In the genomic region with DNA sequence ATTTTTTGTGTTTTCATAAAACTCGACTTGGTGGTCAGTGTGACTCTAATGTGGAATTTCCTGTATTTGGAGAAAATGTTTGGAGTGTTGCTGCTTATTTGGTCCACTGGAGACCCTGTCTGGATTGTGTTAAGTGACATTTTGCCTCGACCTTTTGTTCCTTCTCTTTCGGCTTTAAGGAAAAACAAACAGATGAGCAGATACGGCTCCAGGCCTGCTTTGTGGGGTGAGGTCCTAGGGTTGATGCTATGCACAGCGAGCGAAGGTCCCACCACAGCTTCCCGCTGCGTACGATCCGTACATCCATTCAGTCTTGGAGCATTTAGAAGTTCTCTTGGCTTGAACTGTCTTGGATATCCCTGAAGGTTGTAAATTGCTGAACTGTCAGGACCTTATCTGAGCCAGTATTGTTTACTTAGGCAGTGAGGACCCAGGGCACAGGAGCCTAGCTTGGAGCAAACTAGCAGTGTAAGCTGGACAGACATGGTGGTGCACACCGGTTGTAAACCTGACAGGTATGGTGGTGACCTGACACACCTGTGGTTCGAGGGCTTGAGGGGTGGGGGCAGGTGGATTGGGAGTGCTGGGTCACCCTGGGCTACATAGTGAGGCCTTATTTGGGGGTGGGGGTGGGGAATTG, we compare ENCODE assay signal across 7 mouse cellular contexts.
DNase-seq lines count a peak whose midpoint lies in the region; ATAC-seq lines count a peak whose summit lies in the region.

No protein-coding gene starts in this region.

- no peak for DNase-seq in kidney, postnatal 4 days
- DNase-seq in embryonic facial prominence, embryonic 10.5 days (ENCODE audit: low spot score), result peak; percentile 35
- no peak for DNase-seq in embryonic facial prominence, embryonic 14.5 days (ENCODE audit: low spot score)
- DNase-seq in liver, embryonic 13.5 days, result no peak
- DNase-seq in urinary bladder, postnatal 14 days (ENCODE audit: low spot score), result no peak
- DNase-seq in urinary bladder, postnatal 36 days (ENCODE audit: low spot score in 2 of 2), result no peak

- peaks cover 51% of the 10 kb centered on the region for H3K4me1 ChIP-seq in kidney, embryonic 15.5 days
- H3K4me1 ChIP-seq in embryonic facial prominence, embryonic 10.5 days, result peaks cover 64% of the 10 kb centered on the region
- peaks cover 37% of the 10 kb centered on the region for H3K4me1 ChIP-seq in embryonic facial prominence, embryonic 14.5 days (ENCODE audit: control insufficient read depth, insufficient read depth, low read length)
- peaks cover 37% of the 10 kb centered on the region for H3K4me1 ChIP-seq in liver, embryonic 13.5 days (replicated peaks)

- no peaks in the 10 kb centered on the region for H3K9me3 ChIP-seq in kidney, embryonic 15.5 days (replicated peaks)
- no peaks in the 10 kb centered on the region for H3K9me3 ChIP-seq in embryonic facial prominence, embryonic 10.5 days
- H3K9me3 ChIP-seq in embryonic facial prominence, embryonic 14.5 days (ENCODE audit: control insufficient read depth, low read length), result no peaks in the 10 kb centered on the region
- no peaks in the 10 kb centered on the region; the same call in 1 of the 2 replicates for H3K9me3 ChIP-seq in liver, embryonic 13.5 days (replicated peaks)

- 25% methylated on average over 12 of the region's 12 CpGs for WGBS in kidney, embryonic 15.5 days
- WGBS in embryonic facial prominence, embryonic 10.5 days, result 39% methylated on average over 12 of the region's 12 CpGs
- WGBS in embryonic facial prominence, embryonic 14.5 days, result 37% methylated on average over 12 of the region's 12 CpGs
- WGBS in liver, embryonic 13.5 days (ENCODE audit: insufficient replicate concordance), result 59% methylated on average over 12 of the region's 12 CpGs

- no peak overlapping the region for H3K9ac ChIP-seq in kidney, embryonic 15.5 days
- H3K9ac ChIP-seq in embryonic facial prominence, embryonic 14.5 days (ENCODE audit: low read depth, low read length), result no peak overlapping the region
- no peak overlapping the region for H3K9ac ChIP-seq in liver, embryonic 13.5 days

- ATAC-seq in kidney, embryonic 15.5 days (replicated peaks; ENCODE audit: low FRiP score), result peak; percentile 52
- no peak for ATAC-seq in embryonic facial prominence, embryonic 14.5 days (ENCODE audit: low read depth)
- peak; percentile 54 for ATAC-seq in liver, embryonic 13.5 days (ENCODE audit: low read depth)

- H3K27me3 ChIP-seq in kidney, embryonic 15.5 days, result no peaks in the 10 kb centered on the region
- H3K27me3 ChIP-seq in embryonic facial prominence, embryonic 10.5 days (replicated peaks; ENCODE audit: low read depth, poor library complexity, severe bottlenecking), result no peaks in the 10 kb centered on the region
- no peaks in the 10 kb centered on the region for H3K27me3 ChIP-seq in embryonic facial prominence, embryonic 14.5 days (replicated peaks; ENCODE audit: control insufficient read depth, insufficient read depth, low read length)
- H3K27me3 ChIP-seq in liver, embryonic 13.5 days, result no peaks in the 10 kb centered on the region

- no peaks in the 10 kb centered on the region for H3K36me3 ChIP-seq in kidney, embryonic 15.5 days
- 0 out of 2 replicates have a peak, but pooled peaks cover 7% of the 10 kb centered on the region for H3K36me3 ChIP-seq in embryonic facial prominence, embryonic 10.5 days (replicated peaks)
- H3K36me3 ChIP-seq in embryonic facial prominence, embryonic 14.5 days (ENCODE audit: control insufficient read depth, insufficient read depth, low read length), result no peaks in the 10 kb centered on the region
- 0 out of 2 replicates have a peak, but pooled peaks cover 4% of the 10 kb centered on the region for H3K36me3 ChIP-seq in liver, embryonic 13.5 days

- H3K27ac ChIP-seq in kidney, embryonic 15.5 days, result peak overlapping the region; percentile 74
- H3K27ac ChIP-seq in embryonic facial prominence, embryonic 10.5 days (replicated peaks), result peak overlapping the region; percentile 60
- peak overlapping the region; percentile 52; the same call in 1 of the 2 replicates for H3K27ac ChIP-seq in embryonic facial prominence, embryonic 14.5 days (replicated peaks; ENCODE audit: low read depth, low read length)
- H3K27ac ChIP-seq in liver, embryonic 13.5 days, result peak overlapping the region; percentile 67

- no peak overlapping the region for H3K4me2 ChIP-seq in kidney, embryonic 15.5 days
- H3K4me2 ChIP-seq in embryonic facial prominence, embryonic 14.5 days (ENCODE audit: low read depth, low read length), result no peak overlapping the region
- no peak overlapping the region for H3K4me2 ChIP-seq in liver, embryonic 13.5 days

- H3K4me3 ChIP-seq in kidney, embryonic 15.5 days (replicated peaks), result no peak overlapping the region
- H3K4me3 ChIP-seq in embryonic facial prominence, embryonic 10.5 days, result no peak overlapping the region
- no peak overlapping the region for H3K4me3 ChIP-seq in embryonic facial prominence, embryonic 14.5 days (ENCODE audit: low read depth, low read length)
- no peak overlapping the region for H3K4me3 ChIP-seq in liver, embryonic 13.5 days (replicated peaks)
